In genomic region chr19:55886536-55886935, GRCm38 (mm10) we compare ENCODE assay signal across 13 mouse cellular contexts.
"Had no signal": no experiment of that assay in that cellular context is flagged by ENCODE, and none has a peak within 500 bp of the region (broad histone marks: within the 10 kb centered on the region; RNA-seq: fewer than 3 reads in every experiment).

No protein-coding gene starts in this region.

- ATAC-seq: liver, postnatal 0 days had no signal

- DNase-seq: kidney, adult 8-10 months; layer of hippocampus, adult 9-11 months; layer of hippocampus, postnatal 36 days; liver; liver, embryonic 13.5 days; liver, postnatal 0 days; lung, postnatal 14 days had no signal

- H3K4me2 ChIP-seq: limb, embryonic 12.5 days; liver, embryonic 13.5 days; lung, embryonic 15.5 days; neural tube, embryonic 12.5 days had no signal

- H3K4me1 ChIP-seq: lung, embryonic 15.5 days; megakaryocyte, embryonic 14.5 days; neural tube, embryonic 12.5 days had no signal

- H3K27me3 ChIP-seq: limb, embryonic 12.5 days; lung, embryonic 15.5 days; neural tube, embryonic 12.5 days had no signal

- H3K9ac ChIP-seq: limb, embryonic 12.5 days; liver, embryonic 13.5 days; liver, postnatal 0 days; lung, embryonic 15.5 days; neural tube, embryonic 12.5 days had no signal

- H3K36me3 ChIP-seq: limb, embryonic 12.5 days; liver, embryonic 13.5 days; lung, embryonic 15.5 days; neural tube, embryonic 12.5 days had no signal

- H3K4me3 ChIP-seq: limb, embryonic 12.5 days; liver, embryonic 13.5 days; lung, embryonic 15.5 days; megakaryocyte, embryonic 14.5 days; neural tube, embryonic 12.5 days had no signal

- H3K27ac ChIP-seq: limb, embryonic 12.5 days; liver, embryonic 13.5 days; lung, embryonic 15.5 days; macrophage; neural tube, embryonic 12.5 days; stomach, postnatal 0 days had no signal

- H3K9me3 ChIP-seq: limb, embryonic 12.5 days; liver, embryonic 13.5 days; lung, embryonic 15.5 days; megakaryocyte, embryonic 14.5 days; neural tube, embryonic 12.5 days had no signal
